Mouse (Mus musculus) ES-E14 (cell line): Measurements from ENCODE around the gene Mvp. TPM values are rescaled to one million over a fixed set of nuclear protein-coding genes. Genes with fewer than 3 reads are reported as not detected.

Experiments used
- DNase-seq: peaks from one replicate; pipeline ENCODE4 v3.0.0-alpha.2; 2013; ENCODE audit warnings: low read depth, low spot score
- H3K27ac ChIP-seq: 2 replicates; pipeline ENCODE4 v1.5.1; 2012; ENCODE audit warnings: low read depth, mild to moderate bottlenecking, low read length, moderate library complexity, mixed read lengths; ENCODE audit not compliant: poor library complexity, insufficient read depth, severe bottlenecking
- H3K36me3 ChIP-seq: 2 replicates; pipeline ENCODE4 v1.6.1; 2012; ENCODE audit warnings: mild to moderate bottlenecking, low read length, moderate library complexity, mixed read lengths; ENCODE audit not compliant: control insufficient read depth, poor library complexity, insufficient read depth, severe bottlenecking
- H3K4me1 ChIP-seq, 2 experiments: fragments of 150-350 bp in 1 of 2; sonication (generic) in 1 of 2; 2 replicates each; pipeline ENCODE4 v1.6.1; 2012; ENCODE audit warnings: low read length in 2 of 2, mild to moderate bottlenecking in 1 of 2, mixed read lengths in 1 of 2; ENCODE audit not compliant: control insufficient read depth in 2 of 2, insufficient read depth in 2 of 2, poor library complexity in 1 of 2
- H3K4me3 ChIP-seq, 2 experiments: fragments of 150-350 bp in 1 of 2; sonication (generic) in 1 of 2; 2 replicates each; pipeline ENCODE4 v1.5.1; 2012; ENCODE audit warnings: low read length in 2 of 2, low read depth in 1 of 2, mild to moderate bottlenecking in 1 of 2, mixed read lengths in 1 of 2; ENCODE audit not compliant: insufficient read depth in 1 of 2, poor library complexity in 1 of 2, severe bottlenecking in 1 of 2
- H3K9ac ChIP-seq: 2 replicates; pipeline ENCODE4 v1.6.1; 2012; ENCODE audit warnings: low read depth, mild to moderate bottlenecking, low read length, mixed read lengths; ENCODE audit not compliant: poor library complexity, insufficient read depth, severe bottlenecking
- H3K9me3 ChIP-seq: fragments of 150-350 bp; sonication (generic); 2 replicates; pipeline ENCODE4 v1.6.1; 2012; ENCODE audit warnings: low read depth, mild to moderate bottlenecking, low read length; ENCODE audit not compliant: control insufficient read depth, insufficient read depth
- CHD2 ChIP-seq: IDR thresholded peaks from 2 replicates; pipeline ENCODE4 v1.6.1; 2014; ENCODE audit warnings: mild to moderate bottlenecking, low read depth, low read length, inconsistent platforms
- HCFC1 ChIP-seq: IDR thresholded peaks from 2 replicates; pipeline ENCODE4 v1.6.1; 2012; ENCODE audit warnings: low read length, inconsistent platforms, borderline replicate concordance; ENCODE audit not compliant: insufficient read depth
- MAFK ChIP-seq: IDR thresholded peaks from 2 replicates; pipeline ENCODE4 v1.6.1; 2014; ENCODE audit warnings: mild to moderate bottlenecking, low read depth, low read length, inconsistent platforms; ENCODE audit not compliant: insufficient read depth
- ZC3H11A ChIP-seq: IDR thresholded peaks from 2 replicates; pipeline ENCODE4 v1.6.1; 2012; ENCODE audit warnings: low read depth, mild to moderate bottlenecking, inconsistent platforms, low read length, borderline replicate concordance
- ZNF384 ChIP-seq: IDR thresholded peaks from 2 replicates; pipeline ENCODE4 v1.6.1; 2012; ENCODE audit warnings: low read depth, low read length, inconsistent platforms
- in situ Hi-C, 2 experiments: fragments of 600-800 bp; cut with MboI; formaldehyde crosslinking; loops; one replicate each; pipeline ENCODE4 v1.15.1; 2025; ENCODE audit warnings: low sequenced_read_pairs in 2 of 2, inconsistent platforms in 1 of 2; ENCODE audit not compliant: unreplicated experiment in 2 of 2
- total RNA-seq: library from RNA; depleted of rRNA; stranded (reverse); fragments of 300-350 nt; gene quantifications from 2 replicates; pipeline ENCODE4 v1.2.3, GENCODE M21; 2012

The Mvp gene
- total RNA-seq, 1 experiment = 56.0 TPM

- Histone ChIP-seq H3K36me3 (peaks cover 23% of the 10 kb centered on the region), H3K9ac (no peak overlapping the region), H3K4me3 (no peak overlapping the region), H3K4me1 (peaks cover 0 to 6% of the 10 kb centered on the region in 2 experiments; a peak in 2 of 4 replicates), H3K9me3 (no peaks in the 10 kb centered on the region), H3K27ac (no peak overlapping the region)
- DNase-seq = no peak
- in situ Hi-C loops = no loop called here
- no peak for TF ChIP-seq MAFK
- no peak for TF ChIP-seq ZC3H11A
- no peak for TF ChIP-seq HCFC1
- TF ChIP-seq CHD2 = no peak
- TF ChIP-seq ZNF384 = no peak
These were observed 32.8 kb downstream of the Mvp start for GRCm38 (mm10) chr7:126981601-126982000.

GRCm38 (mm10) chr7:126978841-126979240 is 35.6 kb downstream of the Mvp start:
- Histone ChIP-seq H3K4me3 (no peak overlapping the region), H3K4me1 (peaks cover 0 to 8% of the 10 kb centered on the region in 2 experiments; a peak in 2 of 4 replicates), H3K36me3 (peaks cover 23% of the 10 kb centered on the region), H3K9me3 (no peaks in the 10 kb centered on the region), H3K27ac (no peak overlapping the region), H3K9ac (no peak overlapping the region; the same call in 1 of the 2 replicates)
- no peak for DNase-seq
- in situ Hi-C loops = no loop called here
- TF ChIP-seq CHD2 (no peak), ZC3H11A (no peak), ZNF384 (no peak), HCFC1 (no peak), MAFK (no peak)

GRCm38 (mm10) chr7:126976878-126977459 is 37.5 kb downstream of the Mvp start:
- H3K27ac ChIP-seq = peak overlapping the region; percentile 92
- in situ Hi-C loops = no loop called here
- peaks cover 0 to 8% of the 10 kb centered on the region in 2 experiments; a peak in 2 of 4 replicates for H3K4me1 ChIP-seq
- peak overlapping the region; percentile 78 to 82 for H3K4me3 ChIP-seq
- DNase-seq = no peak
- H3K9ac ChIP-seq = peak overlapping the region; percentile 79
- no peaks in the 10 kb centered on the region for H3K9me3 ChIP-seq
- no peak for TF ChIP-seq ZC3H11A
- no peak for TF ChIP-seq HCFC1
- no peak for TF ChIP-seq CHD2
- no peak for TF ChIP-seq ZNF384
- no peak for TF ChIP-seq MAFK
- peaks cover 23% of the 10 kb centered on the region for H3K36me3 ChIP-seq

- Histone ChIP-seq H3K27ac (peak within 1 kb of the TSS; percentile 92), H3K9me3 (no peaks in the 10 kb centered on the region), H3K36me3 (peaks cover 23% of the 10 kb centered on the region), H3K4me3 (peak within 1 kb of the TSS; percentile 78 to 82), H3K4me1 (peaks cover 0 to 8% of the 10 kb centered on the region in 2 experiments; a peak in 2 of 4 replicates), H3K9ac (peak within 1 kb of the TSS; percentile 88)
- peak; percentile 96 for DNase-seq
- in situ Hi-C loops = no loop called here
- TF ChIP-seq ZNF384 (no peak), CHD2 (no peak), HCFC1 (peak; percentile 83), MAFK (0 out of 2 replicates have a peak, but pooled peaks have one; percentile 28), ZC3H11A (no peak)
These were observed 38.2 kb downstream of the Mvp start, which contains the start of gene Cdiptos for GRCm38 (mm10) chr7:126975950-126976866. Gene Cdiptos (minus strand): TSS chr7:126976098.
